Mouse (Mus musculus) heart, postnatal 0 days (tissue): ENCODE results near the gene Unc13a.

ENCODE experiments used
- CTCF ChIP-seq: IDR thresholded peaks from 2 replicates; pipeline ENCODE4 v1.5.1; 2016; ENCODE audit warnings: antibody characterized with exemption, control low read depth, low read depth
- EP300 ChIP-seq: IDR thresholded peaks from 2 replicates; pipeline ENCODE4 v1.6.1; 2016; ENCODE audit warnings: antibody characterized with exemption, low read depth

- TF ChIP-seq CTCF, result no peak
- TF ChIP-seq EP300, result no peak
Observed at GRCm38 (mm10) chr8:71598375-71598774, 73.2 kb downstream of the Unc13a start.
